Mouse (Mus musculus) thymus, adult 2 months (tissue): ENCODE measurements around the gene Fam20a.

Experiments used
- CTCF ChIP-seq: fragments of 200-500 bp; IDR thresholded peaks from 2 replicates; pipeline ENCODE4 v1.5.1; 2012; ENCODE audit warnings: mild to moderate bottlenecking, control low read depth, low read length, moderate library complexity, borderline replicate concordance; ENCODE audit not compliant: control insufficient read depth, poor library complexity, insufficient read depth; ENCODE audit errors: extremely low read depth
- POLR2A ChIP-seq: fragments of 200-500 bp; IDR thresholded peaks from 2 replicates; pipeline ENCODE4 v1.6.1; 2012; ENCODE audit warnings: mild to moderate bottlenecking, low read length, control low read depth, moderate library complexity; ENCODE audit not compliant: control insufficient read depth, poor library complexity, insufficient read depth; ENCODE audit errors: extremely low read depth

DNA sequence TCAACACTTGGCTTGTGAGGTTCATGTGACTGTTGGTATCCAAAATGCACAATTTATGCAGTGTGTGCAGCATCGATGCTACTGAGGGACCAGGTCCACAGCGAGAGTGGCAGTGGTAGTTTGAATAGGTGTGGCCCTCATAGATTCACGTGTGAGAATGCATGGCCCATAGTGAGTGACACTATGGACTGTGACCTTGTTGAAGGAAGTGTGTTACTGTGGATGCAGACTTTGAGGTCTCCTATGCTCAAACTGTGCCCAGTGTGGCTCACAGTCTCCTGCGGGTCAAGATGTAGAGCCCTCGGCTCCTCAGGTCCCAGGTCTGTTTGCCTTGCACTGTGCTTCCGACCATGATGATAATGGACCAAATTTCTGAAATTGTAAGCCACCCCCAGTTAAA, 39.9 kb downstream of the Fam20a start:
- TF ChIP-seq CTCF (no peak), POLR2A (no peak)
